Mouse (Mus musculus) adrenal gland (tissue): ENCODE data around the gene Metrn.
"Not testable (repeated sequence)": the region's sequence is repeated elsewhere in the genome, so short reads cannot be mapped to it uniquely, and the experiment has no call there.

Experiments used
- intact Hi-C: fragments of 180-260 bp; cut with DNase I; formaldehyde crosslinking; loops from one replicate; pipeline ENCODE4 v1.15.1; 2025

The Metrn gene

GRCm38 (mm10) chr17:25808789-25809605 lies 12.1 kb upstream of the Metrn start, which contains the start of gene Fbxl16:
Gene Fbxl16, plus strand, starts transcription at chr17:25809085.
- intact Hi-C loops: no loop called here

DNA sequence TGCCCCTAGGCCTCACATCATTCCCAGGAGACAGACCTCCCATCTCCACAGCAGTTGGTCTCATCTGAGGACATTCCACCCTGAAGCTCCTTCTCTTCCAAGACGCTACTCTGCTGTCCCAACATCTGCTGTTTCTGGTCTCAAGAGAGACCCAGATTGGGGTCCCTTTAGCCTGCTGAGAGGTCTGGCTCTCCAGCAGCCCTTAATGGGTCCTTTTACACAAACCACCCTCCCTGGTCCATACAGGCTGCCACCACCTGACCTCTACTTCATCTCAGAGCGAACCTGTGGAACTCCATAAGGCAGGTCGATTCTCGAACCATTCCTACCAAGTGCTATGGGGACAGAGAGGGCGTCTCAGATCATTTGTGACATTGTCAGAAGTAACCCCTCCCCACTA lies 11.1 kb upstream of the Metrn start:
- intact Hi-C loops: no loop called here

DNA sequence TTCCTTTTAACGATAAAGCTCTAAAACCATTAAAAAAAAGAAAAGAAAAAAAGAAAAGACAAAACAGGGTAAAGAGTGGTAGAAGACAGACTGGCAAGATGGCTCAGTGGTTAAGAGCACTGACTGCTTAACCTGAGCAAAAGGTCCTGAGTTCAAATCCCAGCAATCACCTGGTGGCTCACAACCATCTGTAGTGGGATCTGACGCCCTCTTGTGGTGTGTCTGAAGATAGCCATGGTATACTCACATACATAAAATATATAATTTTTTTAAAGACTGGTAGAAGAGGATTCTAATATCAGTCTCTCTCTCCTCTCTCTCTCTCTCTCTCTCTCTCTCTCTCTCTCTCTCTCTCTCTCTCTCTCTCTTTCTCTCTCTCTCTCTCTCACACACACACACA lies 10.5 kb upstream of the Metrn start:
- intact Hi-C loops: not testable (repeated sequence)

DNA sequence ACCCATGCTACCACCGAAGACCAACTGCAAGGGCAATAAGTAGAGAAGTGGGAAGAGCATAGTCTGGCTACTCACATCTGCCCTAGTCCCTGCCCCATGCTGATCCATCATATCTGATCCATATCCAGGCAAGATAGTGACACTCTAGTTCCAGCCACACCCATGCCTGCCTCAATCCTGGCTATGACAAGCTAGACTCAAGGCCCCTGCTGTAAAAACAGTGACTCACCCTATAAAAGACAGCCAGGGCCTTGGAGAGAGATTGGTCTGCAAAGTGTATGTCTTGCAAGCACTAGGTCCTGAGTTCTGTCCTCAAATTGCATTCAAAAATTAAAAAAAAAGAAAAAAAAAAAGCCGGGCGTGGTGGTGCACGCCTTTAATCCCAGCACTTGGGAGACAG lies 9.6 kb upstream of the Metrn start:
- intact Hi-C loops: no loop called here

GRCm38 (mm10) chr17:25802825-25803517 lies 6.0 kb upstream of the Metrn start:
- intact Hi-C loops: loop anchor here (2.0 kb wide), 1 partner anchor 30 kb away; the partner anchor contains the start of gene Narfl

DNA sequence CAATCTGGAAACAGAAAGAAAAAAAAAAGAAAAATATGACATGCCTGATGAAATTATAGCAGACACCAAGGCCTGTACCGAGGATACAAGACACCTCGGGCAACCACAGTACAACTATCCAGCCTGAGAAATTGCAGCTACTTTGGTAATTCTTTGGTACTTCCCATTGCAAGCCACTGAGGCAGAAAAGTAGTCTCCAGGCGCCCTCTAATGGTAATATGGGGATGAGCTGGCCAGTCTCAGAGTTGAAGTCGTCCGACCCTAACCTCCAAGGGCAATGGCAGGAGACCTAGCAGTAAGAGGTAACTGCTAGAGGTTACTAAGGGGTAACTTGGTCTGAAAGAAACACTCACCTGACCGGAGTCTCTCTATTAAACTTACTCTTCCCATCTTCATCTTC lies 4.1 kb upstream of the Metrn start:
- intact Hi-C loops: loop anchor here (1.0 kb wide), 1 partner anchor 69 kb away; no protein-coding TSS in a partner anchor

DNA sequence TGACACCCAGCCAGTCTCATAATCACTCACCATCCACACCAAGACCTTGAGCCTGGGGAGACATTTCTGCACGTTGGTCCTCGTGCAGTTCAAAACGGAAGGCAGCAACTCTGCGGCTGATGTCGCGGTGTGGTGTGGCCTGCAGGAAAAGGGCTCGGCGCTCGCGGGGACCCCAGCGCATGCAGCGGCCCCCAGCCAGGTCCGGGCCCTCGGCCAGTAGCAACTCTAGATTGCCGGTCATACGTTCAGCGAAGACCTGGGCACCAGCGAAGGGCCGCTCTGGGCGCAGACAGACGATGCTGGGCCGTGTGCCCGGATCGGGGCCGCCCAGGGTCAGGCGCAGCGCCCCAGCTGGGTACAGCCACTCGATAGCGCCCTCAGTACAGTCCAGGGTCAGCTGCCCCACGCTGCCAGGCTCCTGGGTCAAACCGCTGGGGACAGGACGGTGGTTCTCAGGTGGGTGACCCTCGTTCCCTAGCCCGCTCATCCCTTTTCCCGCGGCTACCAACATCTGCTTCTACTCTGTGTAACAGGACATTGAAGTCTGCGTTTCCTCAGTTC lies 645 bp downstream of the Metrn start:
- intact Hi-C loops: loop anchor here (10.0 kb wide), 1 partner anchor 221 kb away; the partner anchor contains the start of genes Lmf1 and Sox8

- intact Hi-C loops: loop anchor here (10.0 kb wide), 1 partner anchor 221 kb away; the partner anchor contains the start of genes Lmf1 and Sox8
These were observed 1.3 kb downstream of the Metrn start, which contains the start of gene AC134908.4 for GRCm38 (mm10) chr17:25795609-25796092. Gene AC134908.4, minus strand, starts transcription at chr17:25795659.

DNA sequence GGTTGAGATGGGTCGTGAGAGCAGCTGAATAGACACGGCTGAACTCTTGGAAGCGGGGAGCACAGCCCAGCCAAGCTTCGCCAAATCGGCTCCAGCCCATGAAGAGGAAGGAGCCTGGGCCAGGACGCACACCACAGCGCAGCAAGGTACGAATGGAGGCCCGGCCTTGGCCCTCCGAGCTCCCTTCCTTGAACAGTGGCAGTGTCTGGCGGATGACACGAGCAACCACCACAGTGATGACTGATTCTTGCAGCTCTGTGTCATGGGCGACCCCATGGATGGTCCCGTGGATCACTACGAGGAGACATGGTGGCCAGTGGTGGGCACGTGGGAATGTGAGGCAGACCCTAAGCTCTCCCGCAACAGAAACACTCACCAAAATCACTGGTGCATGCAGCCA lies 1.9 kb downstream of the Metrn start:
- intact Hi-C loops: loop anchor here (10.0 kb wide), 1 partner anchor 220 kb away; the partner anchor contains the start of genes Lmf1 and Sox8

DNA sequence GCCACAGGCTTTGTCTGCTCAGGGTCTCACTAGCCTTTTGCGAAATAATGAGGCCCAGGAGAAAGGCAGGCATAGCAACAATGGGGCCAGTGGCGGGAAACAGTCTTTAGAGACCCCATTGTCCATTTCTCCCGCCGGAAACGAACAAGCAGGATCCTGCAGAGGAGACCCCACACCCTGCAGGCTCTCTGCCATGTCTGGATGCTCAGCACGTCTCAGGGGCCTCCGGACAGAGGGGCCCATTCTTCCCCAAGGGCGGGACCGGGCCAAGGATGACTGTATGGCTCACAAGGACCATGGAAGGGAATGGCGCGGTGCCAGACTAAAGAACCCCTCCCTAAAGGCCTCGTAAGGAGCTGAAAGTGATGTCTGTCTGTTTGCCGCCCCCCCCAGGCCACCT lies 2.7 kb downstream of the Metrn start:
- intact Hi-C loops: loop anchor here (10.0 kb wide), 1 partner anchor 219 kb away; the partner anchor contains the start of genes Lmf1 and Sox8

DNA sequence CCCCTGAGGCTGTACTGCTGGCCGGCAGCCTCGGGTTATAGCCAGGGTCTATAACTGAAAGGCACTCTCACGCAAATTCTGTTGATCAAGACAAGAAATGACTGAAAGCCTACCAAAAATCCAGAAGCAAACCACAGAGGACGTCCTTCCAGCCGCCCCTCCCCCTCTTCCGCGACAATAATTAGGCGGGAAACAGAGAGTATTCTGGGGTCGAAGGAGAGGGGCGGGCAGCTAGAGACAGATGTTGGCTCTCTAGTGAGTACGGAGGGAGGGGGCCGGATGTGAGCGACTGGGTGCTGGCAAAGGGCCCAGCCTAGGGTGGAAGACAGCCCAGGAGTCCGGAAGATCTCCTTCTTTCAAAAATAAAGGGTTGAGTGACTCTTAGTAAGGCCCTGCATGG lies 4.3 kb downstream of the Metrn start, which contains the start of gene Fam173a:
Gene Fam173a, minus strand, starts transcription at position 287 of the 400 bp plus-strand sequence.
- intact Hi-C loops: loop anchor here (10.0 kb wide), 1 partner anchor 218 kb away; the partner anchor contains the start of genes Lmf1 and Sox8

DNA sequence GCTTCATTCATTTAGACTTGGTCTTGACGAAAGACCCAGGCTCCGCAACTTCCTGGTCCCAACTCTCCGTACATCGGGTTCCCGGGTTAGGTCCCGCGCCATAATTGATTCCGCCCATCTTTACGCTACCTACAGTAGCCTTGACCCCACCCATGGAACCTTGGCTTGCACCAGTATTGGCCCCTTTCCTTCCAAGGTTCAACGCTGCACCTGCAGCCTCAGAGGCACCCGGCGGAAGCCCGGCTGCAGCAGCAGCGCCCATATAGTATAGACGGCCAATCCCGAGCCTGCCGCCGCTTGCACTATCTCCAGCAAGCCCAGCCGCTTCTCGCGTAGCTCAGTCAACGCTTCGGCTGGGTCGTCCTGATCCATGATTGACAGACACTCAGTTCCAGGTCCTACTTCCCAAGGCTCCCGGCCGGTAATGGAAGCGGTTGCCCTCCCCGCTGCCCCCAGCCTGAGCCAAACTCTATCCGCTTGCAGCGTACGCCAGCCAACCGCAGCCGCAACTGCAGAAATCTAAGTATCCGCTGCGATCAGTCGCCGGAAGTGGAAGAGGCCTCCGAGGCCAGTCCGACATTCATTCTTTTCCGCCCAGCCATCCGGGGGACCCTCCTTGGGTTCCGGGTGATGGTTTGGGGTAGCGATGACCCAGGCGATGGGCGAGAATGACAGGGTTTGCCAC lies 5.0 kb downstream of the Metrn start:
- intact Hi-C loops: loop anchor here (10.0 kb wide), 1 partner anchor 217 kb away; the partner anchor contains the start of genes Lmf1 and Sox8

DNA sequence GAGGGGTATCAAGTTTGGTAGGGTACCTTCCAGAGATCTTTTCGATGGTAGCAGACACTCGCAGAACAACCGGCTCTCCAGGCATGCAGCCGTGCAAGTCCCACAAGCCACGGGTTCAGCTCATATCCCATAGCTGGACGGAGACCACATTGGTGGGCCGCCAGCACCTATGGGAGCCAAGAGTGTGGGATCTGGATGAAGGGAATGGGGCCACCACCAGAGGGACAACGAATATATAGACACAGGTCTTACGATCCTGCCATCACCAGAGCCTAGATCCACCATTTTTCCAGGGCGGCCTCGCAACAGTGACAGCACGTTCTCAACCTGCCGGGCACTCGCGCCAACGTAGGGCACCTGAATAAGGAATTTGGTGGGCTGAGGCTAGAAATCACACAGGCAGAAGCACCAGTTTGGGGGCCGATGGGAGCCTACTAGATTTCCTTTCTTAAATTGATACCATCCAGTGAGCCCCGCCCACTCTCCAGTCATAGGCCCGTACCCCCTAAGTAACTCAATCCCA lies 5.6 kb downstream of the Metrn start:
- intact Hi-C loops: loop anchor here (10.0 kb wide), 1 partner anchor 217 kb away; the partner anchor contains the start of genes Lmf1 and Sox8

DNA sequence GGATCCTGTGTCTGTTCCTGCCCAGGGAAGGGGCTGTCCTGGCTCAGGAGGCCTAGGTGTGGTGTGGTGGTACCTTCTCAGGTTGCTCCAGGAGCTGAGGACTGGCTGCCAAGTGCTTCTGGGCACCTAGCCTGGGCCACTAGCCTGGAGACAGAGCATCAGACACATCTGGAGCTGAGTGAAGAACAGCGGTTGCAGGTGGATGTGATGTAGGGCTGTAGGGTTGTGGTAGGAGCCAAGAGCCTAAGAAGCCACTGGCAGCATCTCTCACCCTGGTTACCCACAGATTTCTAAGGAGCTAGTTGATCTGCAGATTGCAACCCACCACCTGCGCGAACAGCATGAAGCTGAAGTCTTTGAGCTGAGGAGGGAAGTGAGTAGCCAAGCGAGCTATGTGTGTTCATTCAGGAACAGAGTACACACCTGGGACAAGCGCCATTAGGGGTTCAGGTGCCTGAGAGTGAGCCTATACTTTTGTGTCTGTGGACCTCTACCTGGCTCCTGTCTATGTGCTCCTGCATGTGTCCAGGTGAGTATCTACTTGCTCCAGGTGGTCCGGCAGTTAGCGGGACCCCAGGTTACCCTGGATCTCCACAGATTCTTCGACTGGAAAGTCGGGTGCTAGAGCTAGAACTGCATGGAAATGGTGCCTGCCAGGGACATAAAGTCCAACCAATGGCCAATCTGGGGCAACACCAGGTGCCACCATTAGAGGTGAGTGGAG lies 10.0 kb downstream of the Metrn start:
- intact Hi-C loops: no loop called here

- intact Hi-C loops: no loop called here
These were observed 10.7 kb downstream of the Metrn start, which contains the start of gene Ccdc78 for GRCm38 (mm10) chr17:25786280-25786679. Gene Ccdc78, plus strand, starts transcription at chr17:25786580.

- intact Hi-C loops: no loop called here
These were observed 11.6 kb downstream of the Metrn start, which contains the start of gene Haghl for GRCm38 (mm10) chr17:25785281-25785745. Gene Haghl, minus strand, starts transcription at chr17:25785673.

DNA sequence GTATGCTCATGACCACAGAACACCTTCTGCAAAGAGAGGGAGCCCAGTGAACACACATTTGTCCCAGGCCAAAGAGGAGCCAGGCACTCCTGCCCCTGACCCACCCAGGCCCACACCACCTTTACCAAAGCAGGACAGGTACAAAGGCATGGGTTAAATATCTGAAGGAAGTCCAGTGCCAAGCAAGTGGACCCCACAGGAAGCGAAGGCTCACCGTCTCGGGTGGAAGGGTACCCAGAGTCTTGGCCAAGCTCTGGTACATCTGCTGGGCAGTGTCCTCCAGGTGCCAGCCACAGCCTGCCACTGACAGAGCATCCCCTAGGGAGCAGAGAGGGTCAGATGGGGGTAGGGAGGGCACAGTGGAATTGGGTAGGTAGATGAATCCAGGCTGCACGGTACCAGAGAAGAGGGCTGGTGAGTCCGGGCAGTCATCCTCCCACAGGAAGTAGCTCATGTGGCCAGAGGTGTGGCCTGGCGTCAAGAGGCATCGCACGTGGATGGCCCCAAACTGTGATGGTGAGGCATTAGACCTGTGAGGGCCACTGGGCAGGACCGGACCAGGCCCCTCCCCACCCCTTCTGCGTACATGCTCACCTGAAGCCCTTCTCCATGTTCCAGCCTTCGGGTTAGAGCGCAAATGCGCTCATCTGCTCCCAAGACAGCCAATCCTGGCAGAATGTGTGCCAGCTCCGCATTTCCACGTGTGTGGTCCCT lies 12.9 kb downstream of the Metrn start:
- intact Hi-C loops: no loop called here

DNA sequence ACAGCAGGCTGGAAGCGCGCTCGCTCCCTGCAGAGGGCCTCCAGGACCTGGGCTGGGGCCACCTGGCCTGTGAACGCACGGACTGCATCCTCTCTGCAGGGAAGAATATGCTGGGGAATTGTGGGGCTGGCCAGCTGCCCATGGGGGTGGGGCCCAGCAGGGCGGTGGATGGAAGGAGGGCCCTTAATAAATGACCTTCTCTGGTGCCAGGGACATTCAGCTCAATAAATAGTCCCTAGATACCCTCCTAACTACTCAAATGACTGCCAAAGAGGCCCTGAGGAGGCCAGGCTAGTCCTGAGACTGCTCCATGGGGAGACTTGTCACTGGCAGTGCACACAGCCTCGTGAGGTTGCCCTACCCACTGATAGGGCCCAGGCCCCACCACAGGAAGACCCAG lies 13.8 kb downstream of the Metrn start:
- intact Hi-C loops: no loop called here

DNA sequence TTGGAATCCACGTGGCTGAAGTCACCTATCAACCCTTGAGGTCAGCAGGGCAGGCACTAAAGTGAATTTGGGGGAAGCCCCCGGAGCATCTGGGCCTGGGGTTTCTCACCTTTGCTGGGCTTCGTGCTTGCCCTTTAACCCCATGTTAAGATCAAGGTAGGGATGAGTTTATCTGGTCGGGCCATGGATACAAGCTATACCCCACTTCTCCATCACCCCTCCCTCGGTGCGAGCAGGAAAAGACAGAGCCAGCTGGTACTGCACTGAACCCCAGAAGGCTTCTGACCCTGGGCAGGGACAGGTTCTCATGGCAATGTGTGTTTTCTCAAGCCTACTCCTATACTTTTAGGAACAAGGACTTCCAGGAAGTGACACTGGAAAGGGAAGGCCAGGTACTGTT lies 15.6 kb downstream of the Metrn start:
- intact Hi-C loops: no loop called here
